Mouse (Mus musculus) urinary bladder, postnatal 25 days (tissue): ENCODE data around the gene Gm826.

Experiments
- DNase-seq: peaks from one replicate; pipeline ENCODE4 v3.0.0; 2022; ENCODE audit warnings: low spot score

The Gm826 gene

DNA sequence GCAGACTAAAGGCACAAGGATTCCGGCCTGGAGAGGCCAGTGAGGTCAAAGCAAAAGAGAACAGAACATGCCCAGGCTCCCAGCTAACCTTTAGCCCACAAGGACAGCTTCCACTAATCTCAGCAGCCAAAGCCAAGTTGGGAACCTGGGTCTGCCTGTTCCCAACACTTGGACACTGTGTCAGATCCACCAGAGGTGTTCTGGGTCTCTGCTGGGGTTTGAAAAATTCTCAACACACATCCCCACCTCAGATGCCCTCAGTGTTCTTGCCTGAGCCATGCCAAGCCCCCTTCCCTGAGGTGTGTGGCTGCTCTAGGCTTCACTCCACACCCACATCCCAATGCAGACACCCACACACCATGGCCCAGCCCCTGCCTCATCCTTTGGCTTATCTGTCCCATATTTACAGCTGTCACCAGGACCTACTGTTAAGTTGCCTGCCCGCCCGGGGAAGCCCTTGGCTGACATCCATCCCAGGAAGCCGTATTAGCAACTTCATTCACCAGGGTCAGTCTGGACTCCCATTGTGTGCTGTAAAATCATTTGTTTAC is at the start of gene Gm826:
Gm826 (minus strand) TSS at position 52 of the 551 bp plus-strand sequence.
- DNase-seq = no peak

DNA sequence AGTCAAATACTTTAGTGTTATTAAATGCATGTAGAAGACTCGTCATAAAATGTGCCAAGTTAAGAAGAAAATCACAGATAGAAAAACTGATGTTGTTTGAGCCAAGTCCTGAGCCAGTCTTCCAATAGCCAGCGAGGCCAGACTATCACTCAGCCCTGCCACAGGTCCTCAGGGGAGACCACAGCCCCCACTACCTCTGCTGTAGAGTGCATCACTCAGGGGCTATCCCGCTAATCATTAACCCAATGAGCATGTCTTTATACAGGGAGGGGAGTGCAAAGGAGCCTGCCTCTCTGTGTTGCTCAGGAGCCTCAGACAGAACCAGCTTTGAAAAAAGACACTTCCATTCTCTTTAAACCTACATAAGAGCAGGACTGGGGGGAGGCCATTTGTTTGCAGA is 49.5 kb upstream of the Gm826 start:
- DNase-seq = no peak

DNA sequence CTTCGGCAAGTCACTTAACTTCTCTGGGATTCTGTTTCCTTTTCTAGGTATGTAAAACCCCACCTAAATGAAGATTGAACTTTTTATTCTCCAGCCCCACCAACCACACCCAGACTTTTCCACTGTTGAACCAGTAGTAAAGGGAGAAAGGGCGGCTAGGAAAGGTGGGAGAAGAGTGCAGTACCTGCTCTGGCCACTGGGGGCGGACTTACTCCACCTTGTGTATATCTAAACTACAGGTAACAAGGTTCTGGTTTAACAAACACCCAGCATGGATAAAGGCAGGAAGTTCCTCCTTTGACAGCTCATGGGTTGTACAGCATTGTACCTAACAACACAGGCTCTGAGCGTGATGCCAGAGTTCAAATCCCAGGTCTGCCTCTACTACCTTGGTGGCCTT is 44.3 kb upstream of the Gm826 start:
- DNase-seq = peak; percentile 40

DNA sequence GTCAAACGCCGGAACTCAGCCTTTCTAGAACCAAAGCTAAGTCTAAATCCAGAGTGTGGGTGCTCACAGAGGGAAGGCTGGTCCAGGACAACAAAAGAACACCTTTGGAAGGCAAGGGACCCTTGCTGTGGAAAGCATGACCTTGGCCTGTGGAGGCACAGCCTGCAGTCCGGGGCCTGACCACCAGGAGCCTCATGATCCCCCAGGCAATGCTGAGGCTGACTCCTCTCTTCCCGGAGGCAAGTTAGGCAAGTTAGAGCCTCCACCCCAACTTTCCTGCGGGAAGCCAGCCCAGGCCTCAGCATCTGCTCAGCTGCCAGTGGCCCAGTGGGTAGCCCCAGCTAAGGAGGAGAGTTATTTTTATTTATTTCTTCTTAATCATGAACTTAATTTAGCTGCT is 42.3 kb upstream of the Gm826 start:
- no peak for DNase-seq

DNA sequence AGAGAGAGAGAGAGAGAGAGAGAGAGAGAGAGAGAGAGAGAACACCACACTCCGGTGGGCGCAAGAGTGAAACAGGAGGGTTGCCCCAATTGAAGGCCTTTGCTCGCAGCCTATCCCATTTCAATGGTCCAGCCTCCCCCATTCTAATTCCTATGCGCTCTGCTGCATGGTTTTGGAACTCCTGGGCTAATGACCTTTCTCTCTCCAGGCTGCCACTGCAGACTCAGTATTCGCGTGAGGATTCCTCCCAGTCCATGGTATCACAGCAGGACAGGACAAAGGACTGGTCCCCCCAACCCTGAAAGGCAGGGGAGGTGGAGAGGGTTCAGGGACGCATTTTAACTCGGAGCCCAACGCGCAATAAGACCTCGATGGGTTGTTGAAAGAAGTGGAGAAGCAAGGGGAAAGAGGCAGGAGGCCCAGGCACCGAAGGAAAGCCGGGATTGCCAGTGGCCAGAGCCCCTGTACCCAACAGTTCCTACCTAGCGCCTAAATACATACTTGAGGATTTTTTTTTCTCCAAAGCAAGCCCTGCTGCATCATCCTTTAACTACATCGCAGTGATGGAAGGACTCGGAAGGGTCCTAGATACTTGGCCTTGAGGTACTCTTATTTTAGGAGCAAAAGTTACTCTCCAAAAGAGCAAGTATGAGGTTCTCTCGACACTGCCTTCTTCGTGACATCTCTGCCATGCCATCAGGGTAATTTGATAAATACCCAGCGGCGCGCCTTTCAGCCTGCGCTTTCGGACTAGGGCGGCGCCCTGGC is 35.9 kb upstream of the Gm826 start:
- DNase-seq = no peak

DNA sequence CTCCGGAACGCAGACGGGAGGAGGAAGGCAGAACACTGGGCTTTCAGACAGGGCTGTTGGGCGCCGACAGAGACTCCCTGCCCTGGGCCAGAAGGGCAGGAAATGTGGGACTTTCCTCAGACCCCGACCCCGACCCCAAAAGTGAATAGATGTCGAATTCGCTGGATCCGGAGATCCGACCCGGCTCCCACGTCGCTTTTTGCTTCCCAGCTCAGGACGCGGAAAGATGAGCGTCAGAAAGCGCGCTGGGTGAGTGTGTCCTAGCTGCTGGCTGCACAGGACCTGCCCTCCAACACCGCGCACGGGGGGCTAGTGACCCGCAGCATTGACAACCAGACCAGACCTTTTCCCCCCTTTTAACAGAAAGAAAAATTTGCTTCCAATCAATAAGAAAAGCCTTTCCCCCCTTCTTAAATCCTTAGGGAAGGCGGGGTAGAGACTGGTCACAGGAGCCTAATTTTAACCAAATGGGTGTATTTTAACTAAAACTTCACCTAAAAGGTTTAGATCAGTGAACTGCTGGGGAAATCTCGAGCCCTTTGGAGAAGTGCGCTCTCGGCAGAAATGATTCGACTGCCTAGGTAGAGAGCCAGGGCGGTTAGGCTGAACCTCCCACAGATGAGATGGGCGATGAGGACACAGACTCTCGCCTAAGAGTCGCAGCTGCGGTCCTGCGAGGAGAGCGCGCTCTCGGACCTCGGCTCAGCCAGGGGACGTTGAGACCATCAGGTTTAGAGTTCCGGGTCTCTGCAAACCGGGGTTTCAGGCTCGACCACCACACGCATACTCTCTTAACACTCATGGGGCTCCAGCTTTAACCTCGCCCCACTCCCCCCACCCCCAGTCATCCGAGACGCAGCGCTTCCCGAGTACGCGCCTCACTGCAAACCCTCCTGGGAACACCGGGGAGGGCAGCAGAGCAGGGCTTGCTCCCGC is 34.7 kb upstream of the Gm826 start:
- DNase-seq = no peak

DNA sequence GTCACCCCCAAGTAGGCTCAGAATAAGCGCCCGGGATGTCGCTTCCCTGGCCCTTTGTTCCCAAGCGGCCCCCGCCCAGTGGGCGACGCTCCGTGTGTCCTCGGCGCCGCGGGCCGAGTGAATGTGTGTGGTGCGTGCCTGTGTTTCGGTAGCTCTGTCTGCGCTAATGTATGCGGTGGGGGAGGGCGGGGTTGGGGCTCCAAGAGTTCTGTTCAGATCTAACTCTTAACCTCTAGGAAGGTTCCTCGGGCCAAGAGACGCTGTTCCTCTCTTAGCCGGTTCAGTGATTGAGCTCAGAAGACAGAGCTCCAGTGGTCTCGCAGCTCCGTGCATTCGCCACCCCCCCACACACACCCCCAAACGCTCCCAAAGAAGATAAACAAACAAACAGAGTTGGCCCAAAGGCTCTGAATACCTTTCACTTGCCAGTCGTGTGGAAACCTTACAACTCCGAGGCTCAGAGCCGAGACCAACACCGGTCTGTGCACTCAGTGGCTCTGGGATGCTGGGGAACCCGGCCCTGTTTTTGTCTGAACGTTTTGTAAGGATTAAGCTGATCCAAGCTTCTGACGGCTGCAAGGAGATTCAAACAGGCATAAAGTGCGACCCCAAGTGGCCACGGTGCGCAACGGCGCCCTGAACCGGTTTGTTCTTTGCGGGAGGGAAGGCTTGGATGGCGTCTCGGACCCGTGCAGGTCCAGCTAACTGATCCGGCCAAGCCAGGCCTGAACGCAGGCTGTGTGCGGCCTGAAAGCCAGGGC is 33.7 kb upstream of the Gm826 start:
- peak; percentile 88 for DNase-seq

DNA sequence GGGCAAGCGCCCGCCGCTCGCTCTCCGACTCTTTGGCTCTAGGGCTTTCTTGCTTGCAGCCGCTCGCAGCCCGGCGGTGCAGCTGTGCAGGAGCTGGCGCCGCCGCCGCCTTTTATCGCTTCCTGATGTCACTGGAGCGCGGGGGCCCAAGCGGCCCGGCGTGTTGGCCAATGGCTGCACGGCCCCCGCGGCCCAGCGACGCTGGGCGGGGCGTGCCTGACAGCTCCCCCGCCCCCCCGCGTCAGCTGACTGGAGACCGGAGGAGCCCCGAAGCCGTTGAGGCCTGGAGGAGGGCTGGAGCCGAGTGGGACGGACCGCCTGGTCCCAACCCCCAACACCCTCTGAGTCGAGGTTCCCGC is 33.0 kb upstream of the Gm826 start, which contains the start of gene Mafb:
Mafb (minus strand) TSS at position 86 of the 359 bp plus-strand sequence.
- DNase-seq = peak; percentile 80

DNA sequence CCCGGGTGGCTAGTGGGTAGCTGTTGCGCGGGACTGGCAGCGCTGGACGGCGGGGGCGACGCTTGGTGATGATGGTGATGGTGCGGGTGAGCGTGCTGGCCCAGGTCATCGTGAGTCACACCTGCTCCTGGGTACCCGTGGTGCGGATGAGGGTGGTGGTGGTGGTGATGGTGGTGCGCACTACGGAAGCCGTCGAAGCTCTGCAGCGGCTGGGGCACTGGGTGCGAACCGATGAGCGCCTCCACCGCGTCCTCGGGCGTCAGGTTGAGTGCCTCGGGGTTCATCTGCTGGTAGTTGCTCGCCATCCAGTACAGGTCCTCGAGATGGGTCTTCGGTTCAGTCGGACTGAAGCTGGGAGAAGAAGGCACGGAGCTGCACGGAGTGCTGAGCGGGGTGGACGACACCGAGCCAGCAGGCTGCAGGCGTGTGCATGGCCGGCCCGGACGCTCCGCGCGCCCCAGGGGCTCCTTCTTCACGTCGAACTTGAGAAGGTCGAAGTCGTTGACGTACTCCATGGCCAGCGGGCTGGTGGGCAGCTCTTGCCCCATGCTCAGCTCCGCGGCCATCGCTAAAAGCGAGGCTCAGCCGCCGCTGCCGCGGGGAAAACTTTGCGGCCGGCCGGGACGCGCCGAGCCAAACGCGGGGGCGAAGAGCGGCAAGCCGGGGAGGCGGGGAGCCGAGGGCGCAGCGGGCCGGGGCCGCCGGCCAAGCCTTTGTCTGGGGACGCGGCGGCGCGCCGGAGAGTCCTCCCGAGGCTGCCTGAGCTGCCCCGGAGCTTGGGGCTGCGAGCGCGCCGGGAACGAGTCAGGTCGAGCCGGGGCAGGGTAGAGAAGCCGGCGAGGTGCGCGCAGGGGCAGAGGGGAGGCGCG is 32.4 kb upstream of the Gm826 start:
- no peak for DNase-seq

DNA sequence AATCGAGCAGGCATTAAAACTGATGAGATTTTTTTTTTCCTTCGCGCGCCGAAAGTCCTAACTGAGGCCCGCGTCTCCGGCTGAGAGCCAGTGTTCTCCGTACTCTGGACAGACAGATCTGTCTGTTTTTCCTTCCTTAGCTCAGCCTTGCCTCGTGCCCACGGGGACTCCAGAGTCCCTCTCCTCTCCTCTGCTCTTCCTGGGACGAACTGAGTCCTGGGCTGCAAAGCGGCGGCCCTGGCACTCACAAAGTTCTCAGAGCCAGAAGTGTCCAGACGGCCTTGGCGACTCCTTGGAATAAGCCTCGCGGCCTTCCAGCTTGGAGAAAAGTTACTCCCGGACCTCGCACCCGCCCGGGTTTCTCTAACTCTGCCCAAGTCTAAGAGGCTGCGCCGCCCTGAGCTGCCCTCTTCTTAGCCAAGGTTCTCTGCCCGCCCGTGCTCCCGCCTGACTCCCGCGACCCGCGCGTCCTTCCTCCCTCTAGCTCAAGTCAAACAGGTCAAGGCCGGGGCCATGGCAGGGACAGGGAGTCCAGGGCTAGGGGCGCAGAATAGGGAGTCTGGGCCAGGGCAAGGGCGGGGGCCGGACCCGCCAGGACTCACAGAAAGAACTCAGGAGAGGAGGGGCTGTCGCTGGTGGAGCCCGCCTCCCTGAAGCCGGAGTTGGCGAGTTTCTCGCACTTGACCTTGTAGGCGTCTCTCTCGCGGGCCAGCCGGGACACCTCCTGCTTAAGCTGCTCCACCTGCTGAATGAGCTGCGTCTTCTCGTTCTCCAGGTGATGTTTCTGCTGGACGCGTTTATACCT is 31.3 kb upstream of the Gm826 start:
- peak; percentile 36 for DNase-seq

DNA sequence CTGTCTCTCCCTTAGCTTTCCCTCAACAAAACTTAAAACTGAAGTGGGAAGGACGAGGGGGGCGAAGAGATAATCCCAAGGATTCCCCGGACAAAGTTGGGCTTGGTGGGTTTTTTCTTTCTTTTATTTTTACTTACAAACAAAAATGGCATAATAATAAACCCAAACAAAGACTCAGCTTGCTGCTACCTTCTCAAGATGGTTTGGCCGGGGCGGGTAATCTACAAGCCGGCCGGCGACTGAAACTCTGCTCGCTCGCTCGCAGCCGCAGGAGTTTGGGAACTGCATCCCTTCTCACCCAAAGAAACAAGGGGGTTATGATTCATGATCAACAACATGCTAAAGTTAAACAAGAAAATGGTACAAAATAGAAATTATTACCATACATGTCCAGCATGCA is 30.7 kb upstream of the Gm826 start:
- DNase-seq = no peak

DNA sequence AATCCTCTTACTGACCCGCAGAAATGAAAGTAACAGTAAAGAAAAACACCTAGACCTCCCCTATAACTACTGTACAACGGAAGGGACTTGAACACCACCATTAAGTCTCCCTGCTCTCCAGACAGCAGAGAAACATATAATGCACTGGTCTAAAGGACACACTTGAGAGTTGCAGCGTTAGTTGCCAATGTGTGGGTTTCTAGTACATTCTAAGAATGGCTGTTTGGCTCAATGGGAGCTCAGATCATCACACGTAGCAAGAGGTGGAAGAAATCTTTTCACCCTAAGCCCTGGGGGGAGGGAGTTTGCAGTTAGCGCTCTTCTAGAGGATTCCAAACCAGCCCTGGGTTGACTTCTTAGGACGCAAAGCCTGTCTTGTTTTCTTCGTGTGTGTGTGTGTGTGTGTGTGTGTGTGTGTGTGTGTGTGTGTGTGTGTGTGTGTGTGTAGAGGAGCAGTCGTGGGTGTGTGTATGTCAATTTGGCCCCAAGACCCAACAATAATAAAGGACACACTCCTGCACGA is 30.2 kb upstream of the Gm826 start:
- DNase-seq = no peak

DNA sequence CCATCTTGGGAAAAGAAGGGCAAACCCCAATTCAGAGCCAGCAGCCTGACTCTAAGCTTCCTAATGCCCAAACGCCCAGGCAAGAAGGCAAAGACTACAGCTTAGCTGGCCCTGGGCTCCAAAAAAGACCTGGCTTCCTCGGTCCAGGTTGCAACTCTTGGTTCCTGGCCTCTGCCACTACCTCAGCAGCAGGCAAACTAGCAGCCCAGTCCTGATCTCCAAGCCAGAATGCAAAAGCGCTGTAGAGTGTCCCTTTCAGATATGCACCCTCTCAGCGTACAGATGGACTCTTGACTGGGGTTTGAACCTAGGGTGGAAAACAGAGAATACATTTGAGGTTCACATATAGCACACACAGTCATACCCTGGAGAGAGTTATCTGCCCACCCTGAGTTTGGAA is 29.2 kb upstream of the Gm826 start:
- DNase-seq = no peak

DNA sequence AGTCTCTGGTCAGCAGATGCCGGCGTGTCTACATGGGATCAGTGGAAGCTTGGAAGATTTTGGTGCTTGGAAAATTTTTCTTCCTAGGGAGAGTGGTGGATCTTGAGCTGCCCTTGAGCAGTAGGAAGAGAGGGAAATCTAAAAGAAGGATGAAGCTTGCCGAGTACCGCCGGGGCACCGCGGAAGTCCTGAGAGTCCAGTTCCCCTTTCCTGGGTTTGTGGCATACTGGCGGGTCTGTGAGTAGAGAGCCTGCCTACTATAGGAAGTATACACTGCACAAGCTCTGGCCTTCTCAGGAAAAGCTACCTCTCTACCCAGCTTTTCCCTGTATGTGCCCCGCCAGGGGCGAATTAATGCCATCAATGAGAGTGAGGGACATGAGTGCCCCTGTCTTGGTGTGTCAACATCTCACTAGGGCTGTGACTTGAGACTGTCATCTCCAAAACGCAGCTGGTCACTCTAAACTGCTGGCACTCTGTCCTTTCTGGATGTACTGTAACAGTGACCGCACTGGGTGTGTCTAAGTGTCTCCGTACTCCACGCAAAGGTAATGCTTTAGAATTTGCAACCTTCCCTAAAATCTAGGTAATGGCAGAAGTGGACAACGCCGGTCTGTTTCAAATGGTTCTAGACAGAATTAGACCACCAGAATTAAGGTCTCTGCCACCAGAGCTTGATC is 27.6 kb upstream of the Gm826 start:
- DNase-seq = no peak

DNA sequence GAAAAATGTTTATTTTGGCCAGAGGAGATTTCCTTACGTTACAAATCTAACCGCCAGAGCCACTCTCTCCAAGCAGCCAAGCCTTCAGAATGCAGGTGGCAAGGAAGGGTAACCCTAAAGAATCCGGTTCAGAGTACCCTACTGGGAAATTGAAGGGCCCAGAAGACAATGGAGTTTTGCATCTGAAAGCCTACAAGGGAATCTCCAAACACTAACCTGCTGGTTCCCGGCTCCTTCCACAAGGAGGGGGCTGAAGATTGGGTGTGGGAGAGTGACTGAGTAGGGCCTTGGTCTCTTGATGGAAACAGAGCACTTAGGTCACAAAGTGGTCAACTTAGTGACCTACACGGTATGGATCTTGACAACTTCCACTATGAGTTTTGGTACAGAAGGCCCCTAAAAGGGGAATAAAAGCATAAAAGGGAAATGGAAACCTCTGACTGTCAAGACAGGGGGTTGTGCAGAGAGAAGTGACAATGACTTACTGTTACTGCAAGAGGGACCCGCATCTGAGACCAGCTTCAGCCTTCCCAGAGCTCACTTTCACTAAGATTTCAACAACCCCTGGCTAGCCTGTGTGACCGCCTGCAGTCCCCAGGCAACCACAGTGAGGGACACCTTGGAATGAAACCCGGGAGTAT is 26.4 kb upstream of the Gm826 start:
- no peak for DNase-seq

DNA sequence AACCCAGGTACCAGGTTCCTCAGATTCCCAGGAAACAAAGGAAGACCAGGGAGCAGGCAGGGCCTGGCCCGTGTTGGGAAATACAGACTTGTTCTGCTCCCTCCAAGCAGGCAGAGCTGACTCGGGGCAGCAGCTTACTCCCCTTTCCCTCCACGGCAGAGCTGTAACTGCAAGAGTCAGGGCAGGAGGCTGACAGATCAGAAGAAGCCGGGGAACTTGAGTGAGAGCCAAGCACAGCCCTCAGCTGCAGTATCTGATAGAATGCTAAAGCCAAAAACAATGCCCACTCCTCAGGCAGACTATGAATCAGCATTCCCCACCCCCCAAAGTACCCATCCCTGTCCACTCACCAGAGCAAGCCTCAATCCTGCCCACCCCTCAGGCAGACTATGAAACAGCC is 24.9 kb upstream of the Gm826 start:
- DNase-seq = no peak

DNA sequence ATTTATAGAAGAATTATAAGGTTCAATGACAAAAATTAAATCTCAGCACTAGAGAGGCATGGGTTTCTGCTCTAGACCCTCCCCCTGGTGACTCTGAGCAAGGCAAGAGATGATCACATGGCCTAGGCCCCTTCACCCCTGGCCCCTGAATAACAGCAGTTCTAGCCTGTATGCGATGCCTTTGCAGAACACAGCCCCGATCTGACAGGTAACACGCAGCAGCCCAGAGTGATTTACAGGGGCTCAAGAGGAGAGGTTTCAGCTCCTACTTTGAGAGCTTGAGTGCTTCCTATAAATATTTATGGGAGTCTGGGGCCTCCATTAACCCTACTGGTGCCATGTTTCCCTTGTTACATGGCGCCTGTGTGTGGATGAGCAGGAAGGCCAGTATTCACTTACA is 23.5 kb upstream of the Gm826 start:
- DNase-seq = no peak

DNA sequence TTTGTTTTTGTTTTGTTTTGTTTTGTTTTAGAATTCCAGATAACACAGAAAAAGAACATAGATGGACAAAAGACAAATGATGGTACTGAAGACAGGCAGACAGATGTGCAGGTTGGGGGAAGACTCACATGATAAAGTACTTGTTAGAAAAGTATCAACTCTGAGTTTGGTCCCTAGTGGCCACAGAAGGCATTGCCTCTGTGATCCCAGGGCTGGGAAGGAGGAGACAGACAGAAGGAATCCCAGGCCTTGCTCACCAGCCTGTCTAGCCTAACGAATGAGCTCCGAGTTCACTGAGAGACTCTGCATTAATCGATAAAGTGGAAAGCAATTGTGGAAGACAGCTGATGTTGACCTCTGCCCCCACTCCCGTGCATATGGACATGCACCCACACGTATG is 22.2 kb upstream of the Gm826 start:
- no peak for DNase-seq

DNA sequence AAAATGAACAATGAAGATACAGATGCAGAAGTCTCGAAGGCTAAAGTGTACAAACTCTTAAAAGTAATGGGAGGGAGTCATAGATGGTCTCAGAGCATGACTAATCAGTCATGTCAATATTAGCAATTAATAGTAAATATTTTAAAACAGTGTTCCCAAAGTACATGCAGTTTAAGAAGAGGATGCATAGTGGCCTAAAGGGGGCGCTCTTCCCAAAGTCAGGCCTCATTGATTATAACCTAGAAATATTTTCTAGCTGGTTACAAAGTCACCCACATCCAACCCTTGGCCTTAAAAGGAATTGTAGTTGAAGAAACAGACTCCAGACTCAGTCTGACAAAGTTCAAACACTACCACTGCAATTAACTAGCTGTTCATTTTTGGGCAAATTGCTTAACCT is 20.4 kb upstream of the Gm826 start:
- DNase-seq = no peak
